Mouse (Mus musculus): ENCODE measurements at regions not wholly inside any gene's neighbourhood (a gene's known extent, or its start where the extent isn't known, plus 50 kb on each side); places are given as distances from the start of the nearest gene placed in this dataset.

DNA sequence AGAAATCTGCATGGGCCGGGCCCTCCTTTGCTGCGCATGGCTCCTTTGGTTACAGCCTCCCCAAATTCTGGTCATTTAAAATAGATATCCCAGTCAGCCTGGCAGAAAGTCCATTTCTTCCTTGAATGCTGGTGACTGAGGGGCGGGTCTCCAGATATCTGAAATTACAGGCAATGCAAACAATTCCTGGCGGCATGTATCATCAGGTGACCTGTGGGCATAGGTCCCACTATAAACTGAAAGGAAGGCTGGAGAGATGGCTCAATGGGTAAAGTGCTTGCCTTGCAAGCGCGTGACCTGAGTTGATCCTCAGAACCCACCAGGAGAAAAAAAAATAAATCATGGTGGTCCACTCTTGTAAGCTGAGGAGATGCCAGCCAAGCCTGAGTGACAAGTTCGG is 158.3 kb downstream of the Irs2 start:
- H3K4me3 ChIP-seq (ENCODE audit: control insufficient read depth in 1 of 2, insufficient read depth in 1 of 2, low read depth in 2 of 2, low read length in 2 of 2) = no peak overlapping the region
- H3K79me2 ChIP-seq (ENCODE audit: control insufficient read depth, insufficient read depth, low read length, poor library complexity) = no peaks in the 10 kb centered on the region
- no peaks in the 10 kb centered on the region; a peak in 2 of 4 replicates for H3K27me3 ChIP-seq (ENCODE audit: control insufficient read depth in 1 of 2, insufficient read depth in 2 of 2, low read length in 2 of 2)
- TF ChIP-seq GABPA (IDR thresholded peaks at IDR 0.05; ENCODE audit: low read depth, low read length) = no peak
- TF ChIP-seq CHD2 (IDR thresholded peaks at IDR 0.05; ENCODE audit: low read length) = no peak
- TF ChIP-seq ELF1 (IDR thresholded peaks at IDR 0.05; ENCODE audit: low read depth, low read length) = no peak
- no peak for TF ChIP-seq POLR2AphosphoS5 (IDR thresholded peaks at IDR 0.05; ENCODE audit: borderline replicate concordance, low read depth, low read length)
- no peak for TF ChIP-seq HCFC1 (IDR thresholded peaks at IDR 0.05; ENCODE audit: low read depth, low read length)
- no peak for TF ChIP-seq JUND (IDR thresholded peaks at IDR 0.05; ENCODE audit: low read depth, low read length)
- TF ChIP-seq MXI1 (IDR thresholded peaks at IDR 0.05; ENCODE audit: low read depth, low read length) = no peak
- no peak for TF ChIP-seq ZMIZ1 (IDR thresholded peaks at IDR 0.05; ENCODE audit: low read depth, low read length)
- no peak for TF ChIP-seq SMC3 (IDR thresholded peaks at IDR 0.05; ENCODE audit: low read depth, low read length)
- no peak for TF ChIP-seq TBP (IDR thresholded peaks at IDR 0.05; ENCODE audit: low read depth, low read length)
- H3K4me1 ChIP-seq (ENCODE audit: control insufficient read depth in 1 of 2, insufficient read depth in 2 of 2, low read length in 2 of 2) = no peaks in the 10 kb centered on the region
- no peak for DNase-seq (ENCODE audit: low read depth, low spot score)
- no peak overlapping the region for H3K9ac ChIP-seq (ENCODE audit: control insufficient read depth, low read depth, low read length, poor library complexity, severe bottlenecking)
- H3K27ac ChIP-seq (ENCODE audit: control insufficient read depth, low read depth, low read length) = no peak overlapping the region
- H3K9me3 ChIP-seq (replicated peaks; ENCODE audit: insufficient read depth, low read length) = no peaks in the 10 kb centered on the region
- no peaks in the 10 kb centered on the region for H3K36me3 ChIP-seq (ENCODE audit: control insufficient read depth in 1 of 2, insufficient read depth in 2 of 2, low read length in 2 of 2)

DNA sequence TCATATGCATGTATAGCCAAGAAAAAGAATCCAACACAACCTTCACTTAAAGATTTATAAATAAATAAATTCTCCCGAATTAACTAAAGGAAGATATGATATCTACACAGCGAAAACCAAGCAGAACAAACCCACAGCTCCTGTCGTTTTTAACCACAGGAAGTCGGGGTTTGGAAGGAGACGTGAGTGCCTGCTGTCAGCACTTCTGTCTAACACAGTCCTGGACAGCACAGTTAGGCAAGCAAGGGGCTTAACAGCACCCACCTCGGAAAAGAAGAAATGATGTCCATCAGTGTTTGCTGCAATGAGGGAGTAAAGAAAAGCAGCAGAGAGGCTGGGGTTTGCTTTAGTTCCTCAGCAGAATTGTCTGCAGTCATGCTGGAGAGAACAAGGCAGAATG is 162.7 kb downstream of the Irs2 start:
- no peaks in the 10 kb centered on the region for H3K9me3 ChIP-seq (replicated peaks; ENCODE audit: insufficient read depth, low read length)
- H3K4me3 ChIP-seq (ENCODE audit: control insufficient read depth in 1 of 2, insufficient read depth in 1 of 2, low read depth in 2 of 2, low read length in 2 of 2) = no peak overlapping the region
- H3K79me2 ChIP-seq (ENCODE audit: control insufficient read depth, insufficient read depth, low read length, poor library complexity) = no peaks in the 10 kb centered on the region
- TF ChIP-seq RAD21 (IDR thresholded peaks at IDR 0.05; ENCODE audit: low read depth, low read length) = no peak
- TF ChIP-seq BHLHE40 (IDR thresholded peaks at IDR 0.05; ENCODE audit: borderline replicate concordance, low read depth, low read length) = peak; percentile 34; the same call in 1 of the 2 replicates
- 0 out of 2 replicates have a peak, but pooled peaks have one; percentile 46 for TF ChIP-seq RCOR1 (IDR thresholded peaks at IDR 0.05; ENCODE audit: low read depth, low read length)
- DNase-seq (ENCODE audit: low read depth, low spot score) = peak; percentile 40
- no peak overlapping the region for H3K27ac ChIP-seq (ENCODE audit: control insufficient read depth, low read depth, low read length)
- no peaks in the 10 kb centered on the region for H3K36me3 ChIP-seq (ENCODE audit: control insufficient read depth in 1 of 2, insufficient read depth in 2 of 2, low read length in 2 of 2)
- H3K4me1 ChIP-seq (ENCODE audit: control insufficient read depth in 1 of 2, insufficient read depth in 2 of 2, low read length in 2 of 2) = no peaks in the 10 kb centered on the region
- no peak overlapping the region for H3K9ac ChIP-seq (ENCODE audit: control insufficient read depth, low read depth, low read length, poor library complexity, severe bottlenecking)
- H3K27me3 ChIP-seq (ENCODE audit: control insufficient read depth in 1 of 2, insufficient read depth in 2 of 2, low read length in 2 of 2) = no peaks in the 10 kb centered on the region; a peak in 1 of 4 replicates

DNA sequence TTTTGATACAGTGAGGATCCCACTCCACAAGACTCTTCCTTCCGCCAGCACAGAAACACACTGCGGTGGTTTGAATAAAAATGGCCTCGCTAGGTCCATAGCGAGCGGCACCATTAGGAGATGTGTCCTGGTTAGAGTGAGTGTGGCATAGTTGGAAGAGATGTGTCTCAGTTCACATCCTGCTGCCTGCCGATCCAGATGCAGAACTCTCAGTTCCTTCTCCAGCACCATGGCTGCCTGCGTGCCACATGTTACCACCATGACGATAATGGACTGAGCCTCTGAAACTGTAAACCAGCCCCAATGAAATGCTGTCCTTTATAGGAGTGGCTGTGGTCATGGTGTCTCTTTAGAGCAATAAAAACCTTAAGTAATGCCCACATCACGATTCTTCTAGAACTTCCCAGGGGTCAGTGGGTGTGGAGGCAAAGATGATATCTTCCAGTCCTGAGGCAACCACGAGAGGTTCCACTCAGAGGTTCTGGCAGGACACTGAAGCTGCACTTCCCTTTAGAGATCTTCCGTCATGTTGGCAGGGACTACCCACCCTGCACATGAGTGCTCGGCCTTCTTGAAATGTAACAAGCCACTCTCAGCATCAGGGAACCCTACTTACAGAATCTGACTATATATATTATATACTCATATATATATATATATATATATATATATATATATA is 167.3 kb downstream of the Irs2 start:
- Histone ChIP-seq H3K4me3 (ENCODE audit: control insufficient read depth in 1 of 2, insufficient read depth in 1 of 2, low read depth in 2 of 2, low read length in 2 of 2) (no peak overlapping the region), H3K9me3 (replicated peaks; ENCODE audit: insufficient read depth, low read length) (no peaks in the 10 kb centered on the region), H3K9ac (ENCODE audit: control insufficient read depth, low read depth, low read length, poor library complexity, severe bottlenecking) (no peak overlapping the region), H3K27me3 (ENCODE audit: control insufficient read depth in 1 of 2, insufficient read depth in 2 of 2, low read length in 2 of 2) (no peaks in the 10 kb centered on the region; a peak in 1 of 4 replicates), H3K79me2 (ENCODE audit: control insufficient read depth, insufficient read depth, low read length, poor library complexity) (no peaks in the 10 kb centered on the region), H3K36me3 (ENCODE audit: control insufficient read depth in 1 of 2, insufficient read depth in 2 of 2, low read length in 2 of 2) (no peaks in the 10 kb centered on the region), H3K4me1 (ENCODE audit: control insufficient read depth in 1 of 2, insufficient read depth in 2 of 2, low read length in 2 of 2) (peaks cover 0 to 2% of the 10 kb centered on the region in 2 experiments; a peak in 1 of 4 replicates), H3K27ac (ENCODE audit: control insufficient read depth, low read depth, low read length) (no peak overlapping the region)
- no peak for TF ChIP-seq ZC3H11A (IDR thresholded peaks at IDR 0.05; ENCODE audit: low read depth, low read length)
- TF ChIP-seq MYC (IDR thresholded peaks at IDR 0.05; ENCODE audit: low read depth, low read length) = no peak
- no peak for TF ChIP-seq MXI1 (IDR thresholded peaks at IDR 0.05; ENCODE audit: low read depth, low read length)
- no peak for TF ChIP-seq CHD1 (IDR thresholded peaks at IDR 0.05; ENCODE audit: low read depth, low read length)
- no peak for TF ChIP-seq USF2 (IDR thresholded peaks at IDR 0.05; ENCODE audit: borderline replicate concordance in 1 of 2, insufficient read depth in 1 of 2, low read depth in 1 of 2, low read length in 2 of 2)
- no peak for TF ChIP-seq TBP (IDR thresholded peaks at IDR 0.05; ENCODE audit: low read depth, low read length)
- TF ChIP-seq ZKSCAN1 (IDR thresholded peaks at IDR 0.05; ENCODE audit: low read depth, low read length) = no peak
- TF ChIP-seq POLR2AphosphoS5 (IDR thresholded peaks at IDR 0.05; ENCODE audit: borderline replicate concordance, low read depth, low read length) = no peak
- no peak for TF ChIP-seq ZMIZ1 (IDR thresholded peaks at IDR 0.05; ENCODE audit: low read depth, low read length)
- TF ChIP-seq E2F4 (IDR thresholded peaks at IDR 0.05; ENCODE audit: borderline replicate concordance, low read depth, low read length) = no peak
- no peak for TF ChIP-seq NRF1 (IDR thresholded peaks at IDR 0.05; ENCODE audit: insufficient read depth, low read depth, low read length, poor library complexity, severe bottlenecking)
- TF ChIP-seq CHD2 (IDR thresholded peaks at IDR 0.05; ENCODE audit: low read length) = no peak
- no peak for DNase-seq (ENCODE audit: low read depth, low spot score)
